Mouse (Mus musculus) heart, embryonic 10.5 days (tissue): ENCODE results near the gene Resp18. TPM values are rescaled to one million over a fixed set of nuclear protein-coding genes. Genes with fewer than 3 reads are reported as not detected.

Experiments
- DNase-seq: peaks from one replicate; pipeline ENCODE4 v3.0.0-alpha.2; 2017; ENCODE audit warnings: low spot score
- H3K27ac ChIP-seq: fragments of 300-500 bp; sonication (generic); 2 replicates; pipeline ENCODE4 v1.5.1; 2016; ENCODE audit warnings: mild to moderate bottlenecking
- H3K27me3 ChIP-seq: fragments of 300-500 bp; sonication (generic); 2 replicates; pipeline ENCODE4 v1.6.1; 2016; ENCODE audit warnings: mild to moderate bottlenecking; ENCODE audit not compliant: poor library complexity, insufficient read depth, severe bottlenecking
- H3K36me3 ChIP-seq: fragments of 300-500 bp; sonication (generic); 2 replicates; pipeline ENCODE4 v1.6.1; 2016; ENCODE audit warnings: mild to moderate bottlenecking, moderate library complexity
- H3K4me1 ChIP-seq: fragments of 300-500 bp; sonication (generic); 2 replicates; pipeline ENCODE4 v1.6.1; 2016; ENCODE audit warnings: mild to moderate bottlenecking
- H3K4me3 ChIP-seq: fragments of 300-500 bp; sonication (generic); 2 replicates; pipeline ENCODE4 v1.5.1; 2016; ENCODE audit warnings: mild to moderate bottlenecking, moderate library complexity
- H3K9me3 ChIP-seq: fragments of 300-500 bp; sonication (generic); 2 replicates; pipeline ENCODE4 v1.6.1; 2016; ENCODE audit warnings: mild to moderate bottlenecking, moderate library complexity
- WGBS: fragments of 180-500 bp; shearing (Covaris S2); methylation state at CpG from one replicate; pipeline ENCODE4 v1.1.7; 2016; 5-methylcytosine and 5-hydroxymethylcytosine counted together
- polyA plus RNA-seq: library from polyadenylated mRNA; unstranded; fragments of >200 nt; fragmentation: Nextera tagmentation; extraction: Ambion mirVana; gene quantifications from 2 replicates; pipeline ENCODE4 v1.2.1, GENCODE M21; 2016

Resp18 gene
- polyA plus RNA-seq, 1 experiment from 2014 or later = not detected

GRCm38 (mm10) chr1:75225473-75225872 lies 52.7 kb downstream of the Resp18 start:
- WGBS = 56% methylated on average over 3 of the region's 3 CpGs
- Histone ChIP-seq H3K27ac (no peak overlapping the region), H3K9me3 (no peaks in the 10 kb centered on the region), H3K4me3 (no peak overlapping the region), H3K4me1 (peaks cover 18% of the 10 kb centered on the region), H3K27me3 (peaks cover 16% of the 10 kb centered on the region), H3K36me3 (no peaks in the 10 kb centered on the region)
- no peak for DNase-seq

DNA sequence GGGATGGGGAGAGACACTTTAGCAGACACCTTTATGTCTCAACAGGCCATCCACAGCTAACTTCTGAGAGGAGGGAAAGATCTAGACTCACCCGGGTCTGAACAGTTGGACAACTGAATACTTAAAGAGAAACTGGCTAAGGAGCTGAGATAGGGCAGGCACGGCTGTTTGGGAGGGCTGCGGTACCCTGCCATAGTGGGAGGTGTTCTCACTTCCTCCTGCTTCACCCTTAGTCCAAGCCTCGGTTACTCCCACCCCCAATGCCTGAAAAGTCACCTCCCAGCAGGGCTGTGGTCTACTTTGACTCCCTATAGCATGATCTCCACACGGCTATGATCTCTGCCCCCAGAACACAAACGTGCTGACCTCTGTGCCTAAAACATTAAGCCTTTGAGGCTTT lies 54.7 kb downstream of the Resp18 start:
- Histone ChIP-seq H3K27me3 (peaks cover 34% of the 10 kb centered on the region), H3K4me3 (no peak overlapping the region), H3K9me3 (no peaks in the 10 kb centered on the region), H3K36me3 (no peaks in the 10 kb centered on the region), H3K4me1 (peaks cover 32% of the 10 kb centered on the region), H3K27ac (no peak overlapping the region)
- no peak for DNase-seq
- 61% methylated on average over 6 of the region's 6 CpGs for WGBS

DNA sequence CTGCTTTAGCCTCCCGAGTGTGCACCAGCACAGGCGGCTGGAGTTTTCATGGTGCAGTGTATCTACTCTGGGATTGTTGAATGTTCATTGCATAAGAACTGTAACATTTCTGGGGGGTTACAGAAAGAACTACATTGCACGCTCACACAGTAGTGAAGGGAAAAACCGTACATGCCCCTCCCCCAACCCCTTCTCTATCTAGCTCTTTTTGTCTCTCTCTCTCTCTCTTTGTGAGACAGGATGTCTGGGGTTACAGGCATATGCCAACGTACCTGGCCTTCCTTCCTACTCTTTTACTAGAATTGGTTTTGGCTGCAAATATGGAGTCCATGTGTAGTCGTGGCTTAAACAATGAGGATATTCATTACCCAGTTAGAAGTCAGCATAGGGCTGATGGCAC lies 55.3 kb downstream of the Resp18 start:
- no peaks in the 10 kb centered on the region for H3K36me3 ChIP-seq
- DNase-seq = no peak
- H3K4me3 ChIP-seq = no peak overlapping the region
- peaks cover 40% of the 10 kb centered on the region for H3K27me3 ChIP-seq
- H3K27ac ChIP-seq = no peak overlapping the region
- peaks cover 38% of the 10 kb centered on the region for H3K4me1 ChIP-seq
- H3K9me3 ChIP-seq = no peaks in the 10 kb centered on the region
- 74% methylated on average over 6 of the region's 6 CpGs for WGBS

Other genes with a start within 250 kb of the Resp18 start
- gene Nhej1, start 153.2 kb downstream of the Resp18 start, polyA plus RNA-seq = 10.2 and 10.3 TPM in 2 replicates
- 0.06 TPM in 1 of 2 replicates, not detected in the other for gene Slc23a3, start 144.5 kb downstream of the Resp18 start, polyA plus RNA-seq
- 36.3 TPM in 2 replicates for gene Cnppd1, start 135.7 kb downstream of the Resp18 start, polyA plus RNA-seq
- 30.4 and 37.5 TPM in 2 replicates for gene Retreg2, start 135.6 kb downstream of the Resp18 start, polyA plus RNA-seq
- gene Zfand2b, start 109.8 kb downstream of the Resp18 start, polyA plus RNA-seq = 30.2 and 32.1 TPM in 2 replicates
- 24.6 and 29.8 TPM in 2 replicates for gene Abcb6, start 98.0 kb downstream of the Resp18 start, polyA plus RNA-seq
- gene Ankzf1, start 86.3 kb downstream of the Resp18 start, polyA plus RNA-seq = 24.7 and 28.5 TPM in 2 replicates
- 27.5 and 36.0 TPM in 2 replicates for gene Atg9a, start 86.2 kb downstream of the Resp18 start, polyA plus RNA-seq
- 7.9 and 10.9 TPM in 2 replicates for gene Glb1l, start 67.6 kb downstream of the Resp18 start, polyA plus RNA-seq
- 103 and 131 TPM in 2 replicates for gene Stk16, start 67.6 kb downstream of the Resp18 start, polyA plus RNA-seq
- gene Tuba4a, start 58.5 kb downstream of the Resp18 start, polyA plus RNA-seq = 35.2 and 50.8 TPM in 2 replicates
- not detected in 2 replicates for gene A630095N17Rik, start 46.3 kb downstream of the Resp18 start, polyA plus RNA-seq
- 24.5 and 32.4 TPM in 2 replicates for gene Dnajb2, start 42.0 kb downstream of the Resp18 start, polyA plus RNA-seq
- 0.70 and 0.84 TPM in 2 replicates for gene Ptprn, start 13.9 kb downstream of the Resp18 start, polyA plus RNA-seq
- gene Dnpep, start 39.6 kb upstream of the Resp18 start, polyA plus RNA-seq = 142 and 144 TPM in 2 replicates
- 341 and 642 TPM in 2 replicates for gene Des, start 81.9 kb upstream of the Resp18 start, polyA plus RNA-seq
- 77.9 and 80.0 TPM in 2 replicates for gene Speg, start 96.9 kb upstream of the Resp18 start, polyA plus RNA-seq
- 73.4 and 75.4 TPM in 2 replicates for gene Gmppa, start 157.5 kb upstream of the Resp18 start, polyA plus RNA-seq
- gene Asic4, start 172.0 kb upstream of the Resp18 start, polyA plus RNA-seq = 0.79 and 2.3 TPM in 2 replicates
- gene Chpf, start 200.9 kb upstream of the Resp18 start, polyA plus RNA-seq = 30.8 and 30.9 TPM in 2 replicates
- gene Tmem198, start 201.1 kb upstream of the Resp18 start, polyA plus RNA-seq = 0.36 and 0.39 TPM in 2 replicates
- gene Obsl1, start 228.0 kb upstream of the Resp18 start, polyA plus RNA-seq = 103 and 107 TPM in 2 replicates
- 7.8 and 8.2 TPM in 2 replicates for gene Inha, start 228.7 kb upstream of the Resp18 start, polyA plus RNA-seq
- 20.2 and 22.3 TPM in 2 replicates for gene Stk11ip, start 243.1 kb upstream of the Resp18 start, polyA plus RNA-seq